Mouse (Mus musculus) limb, embryonic 14.5 days (tissue): ENCODE results near the gene Sdk1. TPM values are rescaled to one million over a fixed set of nuclear protein-coding genes. Genes with fewer than 3 reads are reported as not detected.

Source experiments
- ATAC-seq: fragments of 200-750 bp; cut with Nextera tagmentation; 2 replicates; pipeline ENCODE4 v1.8.0; 2017; ENCODE audit warnings: low read depth, moderate number of reproducible peaks, moderate TSS enrichment; ENCODE audit not compliant: low FRiP score
- DNase-seq: peaks from one replicate; pipeline ENCODE4 v3.0.0-alpha.2; 2015; ENCODE audit warnings: low spot score
- H3K27ac ChIP-seq: fragments of 300-500 bp; sonication (generic); replicated peaks from 2 replicates; pipeline ENCODE4 v1.5.1; 2014; ENCODE audit warnings: low read depth, mild to moderate bottlenecking, low read length, moderate library complexity, mixed read lengths
- H3K27me3 ChIP-seq: fragments of 300-500 bp; sonication (generic); 2 replicates; pipeline ENCODE4 v1.6.1; 2014; ENCODE audit warnings: low read length, mixed read lengths; ENCODE audit not compliant: control insufficient read depth, insufficient read depth
- H3K36me3 ChIP-seq: fragments of 300-500 bp; sonication (generic); 2 replicates; pipeline ENCODE4 v1.6.1; 2014; ENCODE audit warnings: mild to moderate bottlenecking, low read length, moderate library complexity, mixed read lengths; ENCODE audit not compliant: control insufficient read depth, insufficient read depth
- H3K4me1 ChIP-seq: fragments of 300-500 bp; sonication (generic); 2 replicates; pipeline ENCODE4 v1.6.1; 2014; ENCODE audit warnings: antibody characterized with exemption, low read length, mixed read lengths; ENCODE audit not compliant: control insufficient read depth, insufficient read depth
- H3K4me2 ChIP-seq: fragments of 300-500 bp; sonication (generic); replicated peaks from 2 replicates; pipeline ENCODE4 v1.6.1; 2014; ENCODE audit warnings: low read depth, mild to moderate bottlenecking, low read length, moderate library complexity; ENCODE audit not compliant: severe bottlenecking
- H3K4me3 ChIP-seq: fragments of 300-500 bp; sonication (generic); replicated peaks from 2 replicates; pipeline ENCODE4 v1.5.1; 2014; ENCODE audit warnings: low read length
- H3K9ac ChIP-seq: fragments of 300-500 bp; sonication (generic); 2 replicates; pipeline ENCODE4 v1.6.1; 2014; ENCODE audit warnings: mild to moderate bottlenecking, low read depth, low read length, moderate library complexity; ENCODE audit not compliant: severe bottlenecking
- H3K9me3 ChIP-seq: fragments of 300-500 bp; sonication (generic); 2 replicates; pipeline ENCODE4 v1.6.1; 2016; ENCODE audit warnings: low read length; ENCODE audit not compliant: control insufficient read depth
- POLR2A ChIP-seq: fragments of 200-500 bp; IDR thresholded peaks from 2 replicates; pipeline ENCODE4 v1.8.0; 2012; ENCODE audit warnings: inconsistent platforms, mild to moderate bottlenecking, moderate library complexity, borderline replicate concordance; ENCODE audit not compliant: insufficient read depth, insufficient read length; ENCODE audit errors: extremely low read depth
- WGBS: fragments of 180-500 bp; shearing (Covaris S2); extraction: QIAGEN DNeasy Blood & Tissue Kit; methylation state at CpG from one replicate; pipeline ENCODE4 v1.1.7; 2014; 5-methylcytosine and 5-hydroxymethylcytosine counted together
- polyA plus RNA-seq, 2 experiments: library from polyadenylated mRNA; depleted of rRNA in 1 of 2; stranded (reverse) in 1 of 2; unstranded in 1 of 2; fragments of >200 nt; fragmentation: Nextera tagmentation in 1 of 2; extraction: Ambion mirVana in 1 of 2; gene quantifications; 2 replicates each; pipeline versions ENCODE4 v1.2.1 to v1.2.3; 2012 to 2014

Sdk1 gene
- polyA plus RNA-seq, 2 experiments = 2.8 to 7.2 TPM

DNA sequence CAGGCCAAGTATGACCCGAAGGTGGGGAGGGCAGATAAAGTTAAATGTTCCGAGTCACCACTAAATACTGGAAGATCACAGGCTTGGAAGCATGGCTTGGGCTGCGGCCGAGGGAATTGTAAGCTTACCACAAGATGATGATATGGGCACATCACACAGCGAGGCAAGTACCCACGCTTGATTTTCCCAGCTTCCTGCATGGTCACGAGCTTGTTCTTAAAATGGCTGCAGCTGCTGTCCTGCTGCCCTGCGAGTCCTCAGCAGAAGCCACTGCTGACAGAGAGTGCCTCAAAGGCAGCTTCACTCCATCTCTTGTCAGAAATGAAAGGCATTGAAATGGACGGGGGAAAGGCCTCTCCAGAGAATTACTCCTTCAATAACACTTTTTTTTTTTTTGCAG lies 697.7 kb downstream of the Sdk1 start:
- H3K4me3 ChIP-seq = no peak overlapping the region
- no peaks in the 10 kb centered on the region for H3K4me1 ChIP-seq
- no peaks in the 10 kb centered on the region for H3K27me3 ChIP-seq
- ATAC-seq (no peak), DNase-seq (no peak)
- H3K36me3 ChIP-seq = no peaks in the 10 kb centered on the region
- H3K27ac ChIP-seq = no peak overlapping the region
- H3K9ac ChIP-seq = no peak overlapping the region
- 71% methylated on average over 9 of the region's 9 CpGs for WGBS
- H3K9me3 ChIP-seq = no peaks in the 10 kb centered on the region
- no peak for TF ChIP-seq POLR2A
- H3K4me2 ChIP-seq = no peak overlapping the region

DNA sequence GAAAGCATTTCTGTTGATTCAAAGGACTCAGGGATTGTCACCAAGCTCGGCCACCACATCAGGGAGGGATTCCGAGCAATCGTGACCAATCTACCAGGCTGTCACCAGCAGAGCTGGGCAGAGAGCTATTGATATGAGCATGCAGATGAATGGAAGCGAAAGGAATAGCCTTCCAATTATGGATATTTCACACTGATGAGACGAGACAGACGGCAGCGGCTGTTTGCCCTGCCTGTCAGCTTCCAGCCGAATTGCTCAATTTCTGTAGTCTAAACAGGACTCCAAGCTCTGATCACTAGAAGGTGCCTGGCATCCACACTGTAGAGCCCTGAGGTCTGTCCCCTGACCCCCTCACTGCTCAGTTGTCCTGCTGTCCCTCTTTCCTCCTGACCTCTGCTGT lies 699.3 kb downstream of the Sdk1 start:
- Histone ChIP-seq H3K9me3 (no peaks in the 10 kb centered on the region), H3K36me3 (no peaks in the 10 kb centered on the region), H3K4me1 (no peaks in the 10 kb centered on the region), H3K27ac (no peak overlapping the region), H3K9ac (no peak overlapping the region), H3K4me3 (no peak overlapping the region), H3K27me3 (no peaks in the 10 kb centered on the region), H3K4me2 (no peak overlapping the region)
- 88% methylated on average over 8 of the region's 8 CpGs for WGBS
- DNase-seq = no peak
- TF ChIP-seq POLR2A = no peak
- no peak for ATAC-seq

DNA sequence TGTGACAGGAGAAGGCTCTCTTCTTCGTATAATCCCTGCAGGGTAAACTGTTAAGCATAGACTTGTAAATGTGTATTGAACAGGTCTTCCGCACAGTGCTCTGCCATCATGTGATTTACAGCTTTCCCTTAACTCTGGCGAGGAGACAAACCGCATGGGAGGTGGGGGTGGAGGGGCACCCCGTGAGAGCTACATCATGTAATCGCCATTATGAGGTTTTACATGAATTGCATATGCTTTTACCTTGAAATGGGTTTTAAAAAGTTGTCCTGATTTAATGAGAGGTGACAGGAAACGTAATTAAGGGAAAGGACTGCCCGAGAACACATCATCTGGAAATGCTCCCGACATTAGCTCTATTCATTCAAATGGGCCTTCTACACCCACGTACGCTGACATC lies 709.5 kb downstream of the Sdk1 start:
- DNase-seq (no peak), ATAC-seq (no peak)
- Histone ChIP-seq H3K4me1 (peaks cover 26% of the 10 kb centered on the region), H3K27me3 (no peaks in the 10 kb centered on the region), H3K4me3 (no peak overlapping the region), H3K27ac (no peak overlapping the region), H3K4me2 (no peak overlapping the region), H3K36me3 (no peaks in the 10 kb centered on the region), H3K9ac (no peak overlapping the region), H3K9me3 (no peaks in the 10 kb centered on the region)
- TF ChIP-seq POLR2A = no peak
- 16% methylated on average over 11 of the region's 11 CpGs for WGBS

DNA sequence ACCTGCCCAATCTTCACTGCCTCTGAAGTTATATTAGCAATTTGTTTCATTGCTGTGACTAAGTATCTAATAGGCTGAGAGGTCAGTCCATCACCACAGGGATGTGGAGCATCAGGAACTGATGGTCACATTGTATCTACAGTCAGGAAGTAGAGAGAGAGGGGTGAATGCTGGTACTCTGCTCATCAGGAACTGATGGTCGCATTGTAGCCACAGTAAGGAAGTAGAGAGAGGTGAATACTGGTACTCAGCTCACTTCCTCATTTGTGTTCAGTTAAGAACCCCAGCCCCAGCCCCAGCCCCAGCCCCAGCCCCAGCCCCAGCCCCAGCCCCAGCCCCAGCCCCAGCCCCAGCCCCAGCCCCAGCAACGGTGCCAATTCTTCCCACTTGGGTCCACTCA lies 711.0 kb downstream of the Sdk1 start:
- WGBS = 96% methylated on average over 2 of the region's 2 CpGs
- TF ChIP-seq POLR2A = no peak
- no peak for DNase-seq
- H3K4me1 ChIP-seq = peaks cover 20% of the 10 kb centered on the region
- no peak for ATAC-seq
- H3K27me3 ChIP-seq = no peaks in the 10 kb centered on the region
- H3K4me2 ChIP-seq = no peak overlapping the region
- no peaks in the 10 kb centered on the region for H3K36me3 ChIP-seq
- H3K4me3 ChIP-seq = no peak overlapping the region
- H3K9me3 ChIP-seq = no peaks in the 10 kb centered on the region
- H3K27ac ChIP-seq = no peak overlapping the region
- no peak overlapping the region for H3K9ac ChIP-seq

DNA sequence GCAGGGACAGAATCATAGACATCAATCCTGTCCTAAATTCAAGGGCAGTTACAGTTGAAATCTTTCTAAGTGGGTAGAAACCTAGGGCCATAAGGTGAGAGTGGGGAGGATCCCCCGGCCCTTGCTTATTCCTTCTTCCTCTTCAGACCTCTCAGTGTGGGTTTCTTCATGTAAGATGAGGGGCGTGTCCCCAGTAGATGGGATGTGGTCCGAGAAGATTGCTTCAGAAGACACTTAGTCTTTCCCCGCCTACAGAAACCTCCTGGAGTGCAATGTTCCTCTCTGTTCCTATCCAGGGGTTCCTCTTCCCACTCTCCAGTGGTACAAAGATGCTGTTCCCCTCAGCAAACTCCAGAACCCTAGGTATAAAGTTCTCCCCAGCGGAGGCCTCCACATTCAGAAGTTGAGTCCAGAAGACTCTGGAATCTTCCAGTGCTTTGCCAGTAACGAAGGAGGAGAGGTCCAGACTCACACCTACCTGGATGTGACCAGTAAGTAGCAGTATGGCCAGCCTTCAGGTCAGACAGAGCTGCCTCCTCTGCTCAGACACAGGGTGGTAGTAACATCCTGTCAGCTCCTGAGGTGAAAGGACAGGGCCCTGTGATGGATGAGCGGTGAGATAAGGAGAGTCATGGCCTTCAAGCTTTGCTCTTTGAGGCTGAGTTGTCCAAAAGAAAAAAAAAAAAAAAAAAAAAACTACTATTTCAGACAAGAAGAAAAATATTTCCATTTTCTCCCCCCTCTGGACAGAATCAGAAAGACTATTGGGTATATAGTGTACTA lies 711.6 kb downstream of the Sdk1 start:
- H3K27ac ChIP-seq = no peak overlapping the region
- H3K36me3 ChIP-seq = no peaks in the 10 kb centered on the region
- TF ChIP-seq POLR2A = no peak
- H3K9me3 ChIP-seq = no peaks in the 10 kb centered on the region
- H3K27me3 ChIP-seq = no peaks in the 10 kb centered on the region
- no peak overlapping the region for H3K4me3 ChIP-seq
- 90% methylated on average over 7 of the region's 7 CpGs for WGBS
- peaks cover 20% of the 10 kb centered on the region for H3K4me1 ChIP-seq
- H3K4me2 ChIP-seq = no peak overlapping the region
- H3K9ac ChIP-seq = no peak overlapping the region
- ATAC-seq (no peak), DNase-seq (no peak)
